Mouse (Mus musculus): Measurements from ENCODE around the gene Sbf2. TPM values are rescaled to one million over a fixed set of nuclear protein-coding genes. Genes with fewer than 3 reads are reported as not detected.

Gene Sbf2
- 11.3 TPM for polyA plus RNA-seq (2017; shearing (Covaris generic))

DNA sequence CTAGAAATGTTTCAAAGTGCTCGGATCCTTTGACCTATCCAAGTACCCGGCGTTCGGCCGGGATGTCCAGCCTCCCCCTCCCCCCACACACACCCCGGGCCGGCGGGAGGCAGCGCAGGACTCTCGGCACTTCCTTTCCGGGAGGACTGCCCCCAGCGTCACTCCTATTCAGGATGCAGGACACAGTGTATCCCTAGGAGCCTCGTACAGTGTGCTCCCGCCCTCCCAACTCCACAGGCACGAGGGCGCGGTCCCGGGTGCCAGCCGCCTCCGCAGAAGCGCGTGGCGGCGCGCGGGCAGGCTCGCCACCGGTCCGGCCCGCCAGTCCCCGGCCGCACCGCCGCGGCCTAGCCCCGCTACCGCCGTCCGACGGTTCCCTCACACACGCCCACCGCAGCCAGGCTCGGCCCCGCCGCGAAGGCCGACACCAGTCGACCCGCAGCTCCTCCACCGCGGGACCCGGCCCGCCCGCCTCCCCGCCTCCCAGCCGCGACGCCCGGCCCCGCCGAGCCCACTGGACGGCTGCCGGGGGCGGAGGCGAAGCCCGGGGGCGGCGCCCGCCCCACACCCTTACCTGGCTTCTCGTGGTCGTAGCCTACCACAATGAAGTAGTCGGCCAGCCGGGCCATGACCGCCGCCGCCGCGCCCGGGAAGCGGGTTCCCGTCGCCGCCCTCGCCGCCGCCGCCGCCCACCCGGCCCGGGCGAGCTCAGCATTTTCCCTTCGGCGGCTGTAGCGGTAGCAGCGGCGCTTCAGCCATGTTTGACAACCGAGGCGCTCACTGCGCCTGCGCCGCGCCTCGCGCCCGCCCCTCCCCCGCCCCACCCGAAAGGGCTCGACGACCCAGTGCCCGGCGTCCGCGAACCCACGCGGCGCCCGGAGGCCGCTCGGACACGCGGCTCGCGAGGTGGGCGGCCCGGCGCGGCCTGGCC is at the start of gene Sbf2:
Sbf2 (minus strand) TSS at position 790 of the 931 bp plus-strand sequence.

GRCm38 (mm10) chr7:110627486-110628272 is 13.0 kb upstream of the Sbf2 start, which contains the start of gene Adm:
TSS of gene Adm (plus strand) at chr7:110627661.

Other genes starting within 250 kb of the Sbf2 start
- gene Adm, start 12.7 kb upstream of the Sbf2 start, polyA plus RNA-seq (2017; shearing (Covaris generic)), result not detected
- 13.1 TPM for gene Ampd3, start 153.3 kb upstream of the Sbf2 start, polyA plus RNA-seq (2017; shearing (Covaris generic))
- 13.9 TPM for gene Rnf141, start 229.5 kb upstream of the Sbf2 start, polyA plus RNA-seq (2017; shearing (Covaris generic))
- gene Lyve1, start 248.3 kb upstream of the Sbf2 start, polyA plus RNA-seq (2017; shearing (Covaris generic)), result not detected